Mouse (Mus musculus) liver, postnatal 0 days (tissue): Measurements from ENCODE around the gene Iqcd. TPM values are rescaled to one million over a fixed set of nuclear protein-coding genes. Genes with fewer than 3 reads are reported as not detected.

Experiments
- ATAC-seq: fragments of 200-750 bp; cut with Nextera tagmentation; 2 replicates; pipeline ENCODE4 v1.8.0; 2017; ENCODE audit warnings: mild to moderate bottlenecking, moderate library complexity
- DNase-seq: peaks from one replicate; pipeline ENCODE4 v3.0.0-alpha.2; 2016
- H3K27ac ChIP-seq: fragments of 300-500 bp; sonication (generic); 2 replicates; pipeline ENCODE4 v1.5.1; 2014; ENCODE audit warnings: antibody characterized with exemption, moderate library complexity, mild to moderate bottlenecking, low read depth
- H3K27me3 ChIP-seq: fragments of 300-500 bp; sonication (generic); 2 replicates; pipeline ENCODE4 v1.6.1; 2014; ENCODE audit warnings: low read length, control low read depth, mixed read lengths; ENCODE audit not compliant: insufficient read depth
- H3K36me3 ChIP-seq: fragments of 300-500 bp; sonication (generic); replicated peaks from 2 replicates; pipeline ENCODE4 v1.6.1; 2014; ENCODE audit warnings: mild to moderate bottlenecking, control low read depth, low read length, moderate library complexity, mixed read lengths; ENCODE audit not compliant: insufficient read depth
- H3K4me1 ChIP-seq: fragments of 300-500 bp; sonication (generic); 2 replicates; pipeline ENCODE4 v1.6.1; 2014; ENCODE audit warnings: antibody characterized with exemption, mild to moderate bottlenecking, control low read depth; ENCODE audit not compliant: insufficient read depth
- H3K4me2 ChIP-seq: fragments of 300-500 bp; sonication (generic); 2 replicates; pipeline ENCODE4 v1.6.1; 2014; ENCODE audit warnings: low read depth, mild to moderate bottlenecking, low read length, moderate library complexity, mixed read lengths
- H3K4me3 ChIP-seq: fragments of 300-500 bp; sonication (generic); 2 replicates; pipeline ENCODE4 v1.5.1; 2014; ENCODE audit warnings: low read depth, low read length
- H3K9ac ChIP-seq: fragments of 300-500 bp; sonication (generic); replicated peaks from 2 replicates; pipeline ENCODE4 v1.6.1; 2014; ENCODE audit warnings: mild to moderate bottlenecking, moderate library complexity
- H3K9me3 ChIP-seq: fragments of 300-500 bp; sonication (generic); 2 replicates; pipeline ENCODE4 v1.6.1; 2016; ENCODE audit warnings: mild to moderate bottlenecking, control low read depth, low read length, mixed read lengths
- CTCF ChIP-seq: sonication (generic); IDR thresholded peaks from 2 replicates; pipeline ENCODE4 v1.5.1; 2016; ENCODE audit warnings: antibody characterized with exemption, low read depth
- EP300 ChIP-seq: IDR thresholded peaks from 2 replicates; pipeline ENCODE4 v1.6.1; 2016; ENCODE audit warnings: antibody characterized with exemption, low read depth, mild to moderate bottlenecking
- WGBS: fragments of 180-500 bp; shearing (Covaris S2); extraction: QIAGEN DNeasy Blood & Tissue Kit; methylation state at CpG from one replicate; pipeline ENCODE4 v1.1.7; 2014; ENCODE audit not compliant: insufficient replicate concordance; 5-methylcytosine and 5-hydroxymethylcytosine counted together
- polyA plus RNA-seq: library from polyadenylated mRNA; unstranded; fragments of >200 nt; fragmentation: Nextera tagmentation; extraction: Ambion mirVana; gene quantifications from 2 replicates; pipeline ENCODE4 v1.2.1, GENCODE M21; 2015

The Iqcd gene
- polyA plus RNA-seq, 1 experiment from 2014 or later, result 0.75 TPM

DNA sequence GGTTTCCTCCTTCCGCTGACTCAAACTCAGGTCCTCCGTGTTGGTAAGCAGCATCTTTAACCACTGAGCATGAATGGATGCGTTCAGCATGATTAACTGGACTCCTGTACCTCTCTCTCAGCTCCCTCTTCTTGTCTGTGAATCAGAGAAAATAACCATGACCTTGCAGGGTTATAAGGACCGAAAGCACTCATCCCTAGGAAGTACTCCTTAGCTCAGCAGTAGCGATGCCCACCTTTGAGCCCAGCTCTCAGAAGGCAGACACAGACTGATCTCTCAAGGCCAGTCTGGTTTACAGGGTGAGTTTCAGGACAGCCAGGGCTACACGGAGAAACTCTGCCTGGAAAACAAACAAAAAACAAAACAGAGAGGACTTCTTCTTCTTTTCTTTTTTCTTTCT, 5.7 kb downstream of the Iqcd start:
- Histone ChIP-seq H3K4me2 (no peak overlapping the region), H3K36me3 (no peaks in the 10 kb centered on the region), H3K4me3 (no peak overlapping the region), H3K27ac (no peak overlapping the region), H3K9ac (no peak overlapping the region), H3K4me1 (peaks cover 6% of the 10 kb centered on the region), H3K27me3 (no peaks in the 10 kb centered on the region), H3K9me3 (no peaks in the 10 kb centered on the region)
- ATAC-seq, result no peak
- TF ChIP-seq CTCF (no peak), EP300 (no peak)
- WGBS, result 76% methylated on average over 6 of the region's 6 CpGs
- no peak for DNase-seq

DNA sequence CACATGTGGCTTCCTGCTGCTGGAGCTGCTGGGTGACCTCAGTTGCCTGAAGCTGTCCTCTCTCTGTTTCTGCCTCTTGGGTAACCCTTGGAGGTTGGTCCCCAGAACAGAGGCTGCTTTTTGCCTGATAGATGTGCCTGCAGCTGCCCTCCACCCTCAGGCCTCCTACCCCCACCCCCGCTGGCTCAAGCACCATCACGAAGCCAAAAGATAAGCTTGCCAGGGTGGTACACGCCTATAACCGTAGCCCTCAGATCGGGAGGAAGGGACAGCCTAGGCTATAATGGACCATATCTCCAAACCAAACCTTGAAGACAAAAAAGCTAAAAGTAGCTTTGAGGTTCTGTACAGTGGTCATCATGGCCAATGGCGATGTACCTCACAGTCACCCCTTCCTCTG, 10.8 kb downstream of the Iqcd start:
- peaks cover 17% of the 10 kb centered on the region for H3K4me1 ChIP-seq
- no peaks in the 10 kb centered on the region for H3K36me3 ChIP-seq
- no peak overlapping the region for H3K4me3 ChIP-seq
- peak; percentile 82 for ATAC-seq
- WGBS, result 50% methylated on average over 6 of the region's 6 CpGs
- no peak for DNase-seq
- TF ChIP-seq CTCF (no peak), EP300 (peak; percentile 73)
- H3K27ac ChIP-seq, result no peak overlapping the region
- no peaks in the 10 kb centered on the region for H3K9me3 ChIP-seq
- H3K4me2 ChIP-seq, result peak overlapping the region; percentile 44; the same call in 1 of the 2 replicates
- H3K9ac ChIP-seq, result no peak overlapping the region
- H3K27me3 ChIP-seq, result no peaks in the 10 kb centered on the region

DNA sequence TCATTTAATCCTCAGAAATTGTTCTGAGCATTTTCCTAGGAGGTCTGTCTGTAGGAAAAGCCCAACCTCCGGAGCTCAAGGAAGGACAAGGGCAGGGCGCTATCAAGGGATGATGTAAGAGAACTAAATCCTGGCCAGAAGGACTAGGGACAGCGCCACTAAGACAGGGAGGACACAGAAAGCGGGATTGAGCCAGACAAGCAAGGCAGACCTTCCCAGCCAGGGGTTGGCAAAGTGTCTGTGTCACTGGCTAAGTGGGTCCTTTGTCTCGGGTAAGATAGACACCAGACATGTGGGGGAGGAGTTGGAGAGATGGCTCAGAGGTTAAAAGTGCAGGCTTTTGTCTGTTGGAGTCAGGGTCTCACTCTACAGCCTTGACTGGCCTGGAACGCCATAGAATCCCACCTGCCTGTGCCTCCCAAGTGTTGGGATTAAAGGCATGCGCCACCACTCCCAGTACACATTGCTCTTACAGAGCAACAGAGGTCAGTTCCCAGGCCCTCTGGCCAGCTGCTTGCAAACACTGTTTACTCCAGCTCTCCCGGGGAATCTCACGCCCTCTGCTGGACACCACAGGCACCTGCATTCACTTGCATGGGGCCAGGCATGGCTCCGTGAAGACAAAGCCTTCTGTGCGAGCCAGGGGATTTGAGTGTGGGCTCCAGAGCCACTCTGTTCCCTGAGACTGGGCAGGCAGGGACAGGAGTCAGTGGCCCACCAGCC, 12.3 kb downstream of the Iqcd start:
- H3K27me3 ChIP-seq, result no peaks in the 10 kb centered on the region
- 62% methylated on average over 11 of the region's 11 CpGs for WGBS
- H3K4me2 ChIP-seq, result no peak overlapping the region
- no peak overlapping the region for H3K9ac ChIP-seq
- ATAC-seq (peak; percentile 31; the same call in 1 of the 2 replicates), DNase-seq (peak; percentile 67)
- H3K9me3 ChIP-seq, result no peaks in the 10 kb centered on the region
- peaks cover 22% of the 10 kb centered on the region for H3K4me1 ChIP-seq
- no peak overlapping the region for H3K27ac ChIP-seq
- H3K36me3 ChIP-seq, result no peaks in the 10 kb centered on the region
- H3K4me3 ChIP-seq, result no peak overlapping the region
- TF ChIP-seq EP300 (no peak), CTCF (peak; percentile 88)

DNA sequence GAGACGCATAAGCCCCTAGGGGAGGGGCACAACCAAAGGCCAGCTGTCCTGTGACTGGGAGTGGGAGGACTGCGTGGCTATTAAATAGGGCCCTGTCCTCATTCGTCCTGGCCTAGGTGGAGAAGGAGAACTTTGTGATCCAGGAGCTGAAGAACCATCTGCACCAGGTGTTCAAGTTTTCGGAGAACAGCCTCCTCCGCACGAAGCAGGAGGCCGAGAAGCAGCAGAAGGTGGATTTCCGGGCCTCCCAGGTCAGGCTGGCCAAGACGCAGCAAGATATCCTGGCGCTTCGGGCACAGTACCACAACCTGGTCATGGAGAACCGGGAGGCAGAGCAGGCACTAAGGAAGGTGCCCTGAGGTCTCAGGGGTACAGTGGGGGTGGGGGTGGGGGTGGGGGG, 13.4 kb downstream of the Iqcd start:
- WGBS, result 89% methylated on average over 12 of the region's 12 CpGs
- no peak overlapping the region for H3K9ac ChIP-seq
- no peaks in the 10 kb centered on the region for H3K27me3 ChIP-seq
- no peak overlapping the region for H3K27ac ChIP-seq
- no peak overlapping the region for H3K4me2 ChIP-seq
- H3K36me3 ChIP-seq, result no peaks in the 10 kb centered on the region
- DNase-seq (no peak), ATAC-seq (no peak)
- peaks cover 22% of the 10 kb centered on the region for H3K4me1 ChIP-seq
- no peak overlapping the region for H3K4me3 ChIP-seq
- H3K9me3 ChIP-seq, result no peaks in the 10 kb centered on the region
- no peak for TF ChIP-seq EP300
- TF ChIP-seq CTCF, result no peak

DNA sequence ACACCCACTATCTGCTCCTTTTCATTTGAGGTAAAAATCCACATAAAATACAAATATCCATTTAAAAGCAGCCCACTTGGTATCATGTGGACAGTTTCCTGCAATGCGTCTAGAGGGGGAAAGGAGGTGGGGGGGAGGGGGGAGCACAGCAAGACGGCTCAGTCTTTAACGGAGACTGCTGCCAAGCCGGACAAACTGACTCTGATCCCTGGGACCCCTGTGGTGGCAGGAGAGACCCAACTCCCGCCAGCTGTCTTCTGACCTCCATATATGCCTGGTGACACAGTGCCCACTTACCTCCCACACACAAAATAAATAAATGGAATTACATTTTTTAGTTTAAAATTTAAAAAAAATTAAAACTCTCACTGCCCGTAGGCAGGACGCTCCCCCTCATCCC, 14.7 kb downstream of the Iqcd start:
- DNase-seq (no peak), ATAC-seq (no peak)
- TF ChIP-seq EP300 (no peak), CTCF (no peak)
- Histone ChIP-seq H3K9me3 (no peaks in the 10 kb centered on the region), H3K4me1 (peaks cover 22% of the 10 kb centered on the region), H3K27me3 (no peaks in the 10 kb centered on the region), H3K27ac (no peak overlapping the region), H3K4me2 (no peak overlapping the region), H3K36me3 (no peaks in the 10 kb centered on the region), H3K4me3 (no peak overlapping the region), H3K9ac (no peak overlapping the region)
- 82% methylated on average over 7 of the region's 7 CpGs for WGBS

DNA sequence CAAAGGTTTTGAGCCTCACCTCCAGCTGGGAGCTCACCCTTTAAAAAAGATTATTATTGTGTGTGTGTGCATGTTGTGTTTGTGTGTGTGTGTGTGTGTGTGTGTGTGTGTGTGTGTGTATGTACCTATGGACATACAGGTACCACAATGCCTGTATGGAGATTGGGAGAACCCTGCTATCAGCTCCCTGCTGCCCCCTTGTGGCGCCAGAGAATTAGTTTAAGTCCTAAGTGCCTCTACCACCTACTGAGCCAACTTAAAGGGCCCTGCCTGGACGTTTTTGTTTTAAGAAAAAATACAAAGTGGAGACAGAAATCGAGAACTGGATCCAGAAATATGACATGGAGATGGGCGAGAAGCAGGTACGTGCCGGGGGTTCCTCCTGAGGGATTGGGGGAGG, 16.0 kb downstream of the Iqcd start:
- H3K4me3 ChIP-seq, result peak overlapping the region; percentile 21; the same call in 1 of the 2 replicates
- H3K27me3 ChIP-seq, result no peaks in the 10 kb centered on the region
- no peaks in the 10 kb centered on the region for H3K36me3 ChIP-seq
- peak overlapping the region; percentile 63 for H3K4me2 ChIP-seq
- peak overlapping the region; percentile 31; the same call in 1 of the 2 replicates for H3K9ac ChIP-seq
- TF ChIP-seq CTCF, result peak; percentile 93
- no peak for TF ChIP-seq EP300
- ATAC-seq (peak; percentile 58), DNase-seq (peak; percentile 91)
- no peaks in the 10 kb centered on the region for H3K9me3 ChIP-seq
- WGBS, result 2% methylated on average over 6 of the region's 6 CpGs
- 0 out of 2 replicates have a peak overlapping the region, but pooled peaks have one; percentile 19 for H3K27ac ChIP-seq
- H3K4me1 ChIP-seq, result peaks cover 13% of the 10 kb centered on the region
